Mouse (Mus musculus): ENCODE results near the gene Wdr82. TPM values are rescaled to one million over a fixed set of nuclear protein-coding genes. Genes with fewer than 3 reads are reported as not detected.

The Wdr82 gene
- total RNA-seq (2017): 75.8 to 89.5 TPM (median 88.3 TPM) in 3 replicates

- ATAC-seq (replicated peaks; ENCODE audit: insufficient number of reproducible peaks, low FRiP score, low TSS enrichment, poor library complexity, severe bottlenecking): peak; percentile 87
These were observed at the start of gene Wdr82 for GRCm38 (mm10) chr9:106170556-106171345. Gene Wdr82 (plus strand): TSS chr9:106170928.

GRCm38 (mm10) chr9:106123599-106123998, 47.1 kb upstream of the Wdr82 start:
- no peak for ATAC-seq (replicated peaks; ENCODE audit: insufficient number of reproducible peaks, low FRiP score, low TSS enrichment, poor library complexity, severe bottlenecking)

GRCm38 (mm10) chr9:106126786-106127251, 43.9 kb upstream of the Wdr82 start:
- ATAC-seq (replicated peaks; ENCODE audit: insufficient number of reproducible peaks, low FRiP score, low TSS enrichment, poor library complexity, severe bottlenecking): no peak

GRCm38 (mm10) chr9:106129072-106129471, 41.7 kb upstream of the Wdr82 start:
- no peak for ATAC-seq (replicated peaks; ENCODE audit: insufficient number of reproducible peaks, low FRiP score, low TSS enrichment, poor library complexity, severe bottlenecking)

GRCm38 (mm10) chr9:106130250-106130649, 40.5 kb upstream of the Wdr82 start:
- ATAC-seq (replicated peaks; ENCODE audit: insufficient number of reproducible peaks, low FRiP score, low TSS enrichment, poor library complexity, severe bottlenecking): no peak

GRCm38 (mm10) chr9:106137671-106138216, 33.0 kb upstream of the Wdr82 start:
- no peak for ATAC-seq (replicated peaks; ENCODE audit: insufficient number of reproducible peaks, low FRiP score, low TSS enrichment, poor library complexity, severe bottlenecking)

GRCm38 (mm10) chr9:106139763-106140162, 31.0 kb upstream of the Wdr82 start:
- ATAC-seq (replicated peaks; ENCODE audit: insufficient number of reproducible peaks, low FRiP score, low TSS enrichment, poor library complexity, severe bottlenecking): no peak

- ATAC-seq (replicated peaks; ENCODE audit: insufficient number of reproducible peaks, low FRiP score, low TSS enrichment, poor library complexity, severe bottlenecking): no peak
These were observed 28.8 kb upstream of the Wdr82 start for GRCm38 (mm10) chr9:106141955-106142354.

- no peak for ATAC-seq (replicated peaks; ENCODE audit: insufficient number of reproducible peaks, low FRiP score, low TSS enrichment, poor library complexity, severe bottlenecking)
These were observed 26.6 kb upstream of the Wdr82 start for GRCm38 (mm10) chr9:106144176-106144575.

- no peak for ATAC-seq (replicated peaks; ENCODE audit: insufficient number of reproducible peaks, low FRiP score, low TSS enrichment, poor library complexity, severe bottlenecking)
These were observed 25.1 kb upstream of the Wdr82 start for GRCm38 (mm10) chr9:106145582-106145981.

- ATAC-seq (replicated peaks; ENCODE audit: insufficient number of reproducible peaks, low FRiP score, low TSS enrichment, poor library complexity, severe bottlenecking): no peak; the same call in 1 of the 2 replicates
These were observed 23.4 kb upstream of the Wdr82 start for GRCm38 (mm10) chr9:106147281-106147680.

- ATAC-seq (replicated peaks; ENCODE audit: insufficient number of reproducible peaks, low FRiP score, low TSS enrichment, poor library complexity, severe bottlenecking): no peak
These were observed 22.8 kb upstream of the Wdr82 start for GRCm38 (mm10) chr9:106147851-106148431.

- ATAC-seq (replicated peaks; ENCODE audit: insufficient number of reproducible peaks, low FRiP score, low TSS enrichment, poor library complexity, severe bottlenecking): no peak
These were observed 22.0 kb upstream of the Wdr82 start for GRCm38 (mm10) chr9:106148541-106149398.

- ATAC-seq (replicated peaks; ENCODE audit: insufficient number of reproducible peaks, low FRiP score, low TSS enrichment, poor library complexity, severe bottlenecking): no peak
These were observed 21.4 kb upstream of the Wdr82 start for GRCm38 (mm10) chr9:106149399-106149754.

GRCm38 (mm10) chr9:106154106-106154505, 16.6 kb upstream of the Wdr82 start:
- ATAC-seq (replicated peaks; ENCODE audit: insufficient number of reproducible peaks, low FRiP score, low TSS enrichment, poor library complexity, severe bottlenecking): no peak

GRCm38 (mm10) chr9:106156419-106156818, 14.3 kb upstream of the Wdr82 start:
- peak; percentile 33; the same call in 1 of the 2 replicates for ATAC-seq (replicated peaks; ENCODE audit: insufficient number of reproducible peaks, low FRiP score, low TSS enrichment, poor library complexity, severe bottlenecking)

- ATAC-seq (replicated peaks; ENCODE audit: insufficient number of reproducible peaks, low FRiP score, low TSS enrichment, poor library complexity, severe bottlenecking): no peak
These were observed 13.7 kb upstream of the Wdr82 start for GRCm38 (mm10) chr9:106156921-106157622.

- no peak for ATAC-seq (replicated peaks; ENCODE audit: insufficient number of reproducible peaks, low FRiP score, low TSS enrichment, poor library complexity, severe bottlenecking)
These were observed 13.2 kb upstream of the Wdr82 start for GRCm38 (mm10) chr9:106157623-106157925.
